Mouse (Mus musculus) thymus, adult 2 months (tissue): Measurements from ENCODE around the gene Ncoa1. TPM values are rescaled to one million over a fixed set of nuclear protein-coding genes. Genes with fewer than 3 reads are reported as not detected.

Experiments
- DNase-seq: peaks from one replicate; pipeline ENCODE4 v3.0.0; 2021
- H3K27ac ChIP-seq: fragments of 200-500 bp; 2 replicates; pipeline ENCODE4 v1.5.1; 2012; ENCODE audit warnings: low read length, control low read depth; ENCODE audit not compliant: control insufficient read depth, insufficient read depth
- H3K27me3 ChIP-seq: fragments of 200-500 bp; 2 replicates; pipeline ENCODE4 v1.6.1; 2012; ENCODE audit warnings: mild to moderate bottlenecking, low read length, moderate library complexity, mixed read lengths; ENCODE audit not compliant: control insufficient read depth, insufficient read depth
- H3K36me3 ChIP-seq: fragments of 200-500 bp; 2 replicates; pipeline ENCODE4 v1.6.1; 2012; ENCODE audit warnings: mild to moderate bottlenecking, low read length, moderate library complexity; ENCODE audit not compliant: control insufficient read depth, insufficient read depth
- H3K4me1 ChIP-seq: fragments of 200-500 bp; replicated peaks from 2 replicates; pipeline ENCODE4 v1.6.1; 2012; ENCODE audit warnings: low read length; ENCODE audit not compliant: control insufficient read depth, insufficient read depth
- H3K4me3 ChIP-seq: fragments of 200-500 bp; 2 replicates; pipeline ENCODE4 v1.5.1; 2012; ENCODE audit warnings: mild to moderate bottlenecking, low read length, control low read depth, moderate library complexity; ENCODE audit not compliant: control insufficient read depth, insufficient read depth
- CTCF ChIP-seq: fragments of 200-500 bp; IDR thresholded peaks from 2 replicates; pipeline ENCODE4 v1.5.1; 2012; ENCODE audit warnings: mild to moderate bottlenecking, control low read depth, low read length, moderate library complexity, borderline replicate concordance; ENCODE audit not compliant: control insufficient read depth, poor library complexity, insufficient read depth; ENCODE audit errors: extremely low read depth
- POLR2A ChIP-seq: fragments of 200-500 bp; IDR thresholded peaks from 2 replicates; pipeline ENCODE4 v1.6.1; 2012; ENCODE audit warnings: mild to moderate bottlenecking, low read length, control low read depth, moderate library complexity; ENCODE audit not compliant: control insufficient read depth, poor library complexity, insufficient read depth; ENCODE audit errors: extremely low read depth
- WGBS: fragments of 180-500 bp; shearing (Covaris S2); methylation state at CpG from one replicate; pipeline ENCODE4 v1.1.7; 2018; 5-methylcytosine and 5-hydroxymethylcytosine counted together
- polyA plus RNA-seq: library from polyadenylated mRNA; depleted of rRNA; stranded (reverse); fragments of >200 nt; gene quantifications from 2 replicates; pipeline ENCODE4 v1.2.3, GENCODE M21; 2012

Gene Ncoa1
- polyA plus RNA-seq, 1 experiment, result 33.3 TPM

DNA sequence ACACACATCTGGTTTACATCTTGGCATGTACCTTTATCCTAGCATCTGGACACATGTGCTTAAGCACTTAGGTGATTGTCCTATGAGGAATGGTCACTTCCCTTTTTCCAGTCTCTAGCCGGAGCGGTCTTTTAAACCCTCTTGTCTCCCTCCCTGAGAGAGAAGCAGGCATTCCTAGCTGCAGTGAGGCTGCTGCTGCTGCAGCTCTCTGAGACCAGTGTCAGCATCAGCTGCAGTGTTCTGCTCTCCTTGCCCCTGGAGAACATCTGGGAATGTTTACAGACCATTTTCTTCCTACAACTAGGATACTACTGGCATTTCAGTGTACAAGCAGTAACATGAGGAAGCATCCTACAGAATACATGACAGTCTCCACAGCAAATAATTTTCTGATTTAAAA is 133.8 kb downstream of the Ncoa1 start:
- H3K4me3 ChIP-seq, result no peak overlapping the region
- 94% methylated on average over 2 of the region's 2 CpGs for WGBS
- no peaks in the 10 kb centered on the region for H3K4me1 ChIP-seq
- H3K27me3 ChIP-seq, result no peaks in the 10 kb centered on the region
- H3K27ac ChIP-seq, result no peak overlapping the region
- DNase-seq, result no peak
- no peak for TF ChIP-seq POLR2A
- no peak for TF ChIP-seq CTCF
- H3K36me3 ChIP-seq, result no peaks in the 10 kb centered on the region

DNA sequence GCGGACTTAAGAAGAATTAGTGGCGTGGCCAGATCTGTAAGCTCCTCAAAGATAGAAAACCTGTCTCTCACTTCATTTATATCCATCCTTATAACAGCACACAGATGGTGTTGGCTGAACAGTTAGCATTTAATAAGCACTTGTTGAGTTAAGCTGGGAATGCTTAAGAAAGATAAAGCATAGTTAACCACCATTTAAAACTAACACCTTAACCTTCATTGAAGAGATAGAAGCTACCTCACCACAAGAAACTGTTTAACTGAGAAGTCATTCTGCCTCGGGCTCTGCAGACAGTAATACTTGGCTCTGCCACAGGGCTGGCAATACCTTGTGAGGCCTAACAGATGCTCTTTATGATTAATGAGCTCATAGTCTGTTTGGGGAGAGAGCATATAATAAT is 134.9 kb downstream of the Ncoa1 start:
- no peak for DNase-seq
- Histone ChIP-seq H3K36me3 (no peaks in the 10 kb centered on the region), H3K4me3 (no peak overlapping the region), H3K27ac (no peak overlapping the region), H3K4me1 (no peaks in the 10 kb centered on the region), H3K27me3 (no peaks in the 10 kb centered on the region)
- 98% methylated on average over 3 of the region's 3 CpGs for WGBS
- no peak for TF ChIP-seq POLR2A

GRCm38 (mm10) chr12:4340325-4340924 is 136.6 kb downstream of the Ncoa1 start:
- WGBS, result 93% methylated on average over 3 of the region's 3 CpGs
- no peak overlapping the region for H3K4me3 ChIP-seq
- no peaks in the 10 kb centered on the region for H3K4me1 ChIP-seq
- H3K27me3 ChIP-seq, result no peaks in the 10 kb centered on the region
- no peak overlapping the region for H3K27ac ChIP-seq
- TF ChIP-seq CTCF, result no peak
- no peak for TF ChIP-seq POLR2A
- no peaks in the 10 kb centered on the region for H3K36me3 ChIP-seq
- DNase-seq, result no peak

- Histone ChIP-seq H3K27ac (no peak overlapping the region), H3K36me3 (no peaks in the 10 kb centered on the region)
These were observed 153.4 kb downstream of the Ncoa1 start for GRCm38 (mm10) chr12:4323604-4324003.

GRCm38 (mm10) chr12:4322227-4322626 is 154.8 kb downstream of the Ncoa1 start:
- 95% methylated on average over 2 of the region's 2 CpGs for WGBS

More at GRCm38 (mm10) chr12:4323604-4324003, 153.4 kb downstream of the Ncoa1 start:
- TF ChIP-seq CTCF, result no peak
- no peak for TF ChIP-seq POLR2A
- no peak overlapping the region for H3K4me3 ChIP-seq
- no peaks in the 10 kb centered on the region for H3K27me3 ChIP-seq
- WGBS, result 94% methylated on average over 5 of the region's 5 CpGs
- DNase-seq, result no peak
- no peaks in the 10 kb centered on the region for H3K4me1 ChIP-seq

DNA sequence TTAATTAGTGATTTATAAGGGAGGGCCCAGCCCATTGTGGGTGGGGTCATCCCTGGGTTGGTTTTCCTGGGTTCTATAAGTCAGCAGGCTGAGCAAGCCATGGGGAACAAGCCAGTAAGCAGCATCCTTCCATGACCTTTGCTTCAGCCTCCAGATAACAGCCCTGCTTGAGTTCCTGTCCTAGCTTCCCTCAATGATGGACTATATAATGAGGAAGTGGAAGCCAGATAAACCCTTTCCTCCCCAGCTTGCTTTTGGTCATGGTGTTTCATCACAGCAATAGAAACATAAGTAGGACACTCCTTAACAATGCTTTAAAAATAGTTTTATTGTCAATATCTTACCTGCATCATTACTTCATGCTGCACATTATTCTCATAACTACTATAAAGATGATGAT is 163.2 kb downstream of the Ncoa1 start:
- Histone ChIP-seq H3K27me3 (no peaks in the 10 kb centered on the region), H3K4me1 (no peaks in the 10 kb centered on the region), H3K36me3 (0 out of 2 replicates have a peak, but pooled peaks cover 5% of the 10 kb centered on the region), H3K4me3 (no peak overlapping the region), H3K27ac (no peak overlapping the region)
- TF ChIP-seq CTCF (no peak), POLR2A (no peak)
- DNase-seq, result no peak

More at GRCm38 (mm10) chr12:4322227-4322626, 154.8 kb downstream of the Ncoa1 start:
- H3K4me1 ChIP-seq, result no peaks in the 10 kb centered on the region
- no peak for DNase-seq
- no peaks in the 10 kb centered on the region for H3K36me3 ChIP-seq
- no peaks in the 10 kb centered on the region for H3K27me3 ChIP-seq
- no peak overlapping the region for H3K4me3 ChIP-seq
- TF ChIP-seq POLR2A, result no peak
- TF ChIP-seq CTCF, result no peak
- no peak overlapping the region for H3K27ac ChIP-seq
